Mouse (Mus musculus): ENCODE data around the gene Spdya. TPM values are rescaled to one million over a fixed set of nuclear protein-coding genes. Genes with fewer than 3 reads are reported as not detected.
A peak's percentile ranks its signal among the peaks of the same experiment; 100 is the strongest.
"Not testable (repeated sequence)": the region's sequence is repeated elsewhere in the genome, so short reads cannot be mapped to it uniquely, and the experiment has no call there.

The Spdya gene
- polyA plus RNA-seq, 1 experiment from 2014 or later: 0.16 TPM

- no peaks in the 10 kb centered on the region for H3K36me3 ChIP-seq (ENCODE audit: inconsistent target)
- H3K79me2 ChIP-seq (ENCODE audit: inconsistent target): peaks cover 40% of the 10 kb centered on the region
- H3K27ac ChIP-seq: peak overlapping the region; percentile 73
- peak overlapping the region; percentile 83 for H3K4me3 ChIP-seq (ENCODE audit: inconsistent target)
- 7% methylated on average over 42 of the region's 42 CpGs for WGBS (ENCODE audit: missing documents)
These were observed 47.0 kb downstream of the Spdya start for GRCm38 (mm10) chr17:71598659-71599554.

- no peaks in the 10 kb centered on the region for H3K36me3 ChIP-seq (ENCODE audit: inconsistent target)
- WGBS (ENCODE audit: missing documents): 4% methylated on average over 39 of the region's 40 CpGs
- H3K4me3 ChIP-seq (ENCODE audit: inconsistent target): peak within 1 kb of the TSS; percentile 79
- peaks cover 43% of the 10 kb centered on the region for H3K79me2 ChIP-seq (ENCODE audit: inconsistent target)
- peak within 1 kb of the TSS; percentile 49 for H3K27ac ChIP-seq
These were observed 63.9 kb downstream of the Spdya start, which contains the start of gene Wdr43 for GRCm38 (mm10) chr17:71615638-71616318. Gene Wdr43 (plus strand): TSS chr17:71615895.

GRCm38 (mm10) chr17:71616319-71617032 is 64.6 kb downstream of the Spdya start:
- peaks cover 50% of the 10 kb centered on the region for H3K79me2 ChIP-seq (ENCODE audit: inconsistent target)
- H3K4me3 ChIP-seq (ENCODE audit: inconsistent target): peak overlapping the region; percentile 79
- WGBS (ENCODE audit: missing documents): under 1% methylated on average over 68 of the region's 73 CpGs
- H3K36me3 ChIP-seq (ENCODE audit: inconsistent target): no peaks in the 10 kb centered on the region
- H3K27ac ChIP-seq: peak overlapping the region; percentile 8; the same call in 1 of the 2 replicates

GRCm38 (mm10) chr17:71617033-71617362 is 65.1 kb downstream of the Spdya start:
- peak overlapping the region; percentile 8; the same call in 1 of the 2 replicates for H3K27ac ChIP-seq
- H3K79me2 ChIP-seq (ENCODE audit: inconsistent target): peaks cover 55% of the 10 kb centered on the region
- WGBS (ENCODE audit: missing documents): 1% methylated on average over 9 of the region's 10 CpGs
- H3K36me3 ChIP-seq (ENCODE audit: inconsistent target): no peaks in the 10 kb centered on the region
- H3K4me3 ChIP-seq (ENCODE audit: inconsistent target): peak overlapping the region; percentile 79

DNA sequence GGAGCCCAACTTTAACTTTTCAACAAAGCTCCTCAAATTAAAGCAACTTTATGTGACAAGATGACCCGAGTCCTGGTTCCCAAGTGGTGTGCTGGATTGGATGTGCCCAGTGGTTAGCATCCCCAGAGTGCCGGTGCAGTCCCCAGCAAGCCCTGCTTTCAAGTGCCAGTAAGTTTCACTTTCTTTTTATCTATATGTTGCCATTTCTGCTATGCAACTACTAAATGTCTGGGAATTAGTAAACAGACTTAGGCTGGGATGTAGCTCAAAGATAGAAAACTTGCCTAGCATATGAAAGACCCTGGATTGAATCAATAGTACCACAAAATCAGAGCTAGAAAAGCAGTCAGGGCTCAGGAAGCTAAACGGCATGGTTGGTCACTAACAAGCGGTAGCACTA is 66.1 kb downstream of the Spdya start:
- no peaks in the 10 kb centered on the region for H3K36me3 ChIP-seq (ENCODE audit: inconsistent target)
- 33% methylated on average over 4 of the region's 4 CpGs for WGBS (ENCODE audit: missing documents)
- H3K79me2 ChIP-seq (ENCODE audit: inconsistent target): peaks cover 65% of the 10 kb centered on the region
- H3K27ac ChIP-seq: peak overlapping the region; percentile 8; the same call in 1 of the 2 replicates
- peak overlapping the region; percentile 79 for H3K4me3 ChIP-seq (ENCODE audit: inconsistent target)

- Histone ChIP-seq H3K27ac (no peak overlapping the region), H3K79me2 (ENCODE audit: inconsistent target) (peaks cover 41% of the 10 kb centered on the region), H3K36me3 (ENCODE audit: inconsistent target) (peaks cover 74% of the 10 kb centered on the region), H3K4me3 (ENCODE audit: inconsistent target) (no peak overlapping the region)
- WGBS (ENCODE audit: missing documents): 94% methylated on average over 10 of the region's 10 CpGs
These were observed 79.9 kb downstream of the Spdya start for GRCm38 (mm10) chr17:71631806-71632205.

- H3K36me3 ChIP-seq (ENCODE audit: inconsistent target): peaks cover 77% of the 10 kb centered on the region
- no peak overlapping the region for H3K4me3 ChIP-seq (ENCODE audit: inconsistent target)
- no peak overlapping the region for H3K27ac ChIP-seq
- WGBS (ENCODE audit: missing documents): 96% methylated on average over 8 of the region's 8 CpGs
- H3K79me2 ChIP-seq (ENCODE audit: inconsistent target): peaks cover 25% of the 10 kb centered on the region
These were observed 81.5 kb downstream of the Spdya start for GRCm38 (mm10) chr17:71633350-71633749.

DNA sequence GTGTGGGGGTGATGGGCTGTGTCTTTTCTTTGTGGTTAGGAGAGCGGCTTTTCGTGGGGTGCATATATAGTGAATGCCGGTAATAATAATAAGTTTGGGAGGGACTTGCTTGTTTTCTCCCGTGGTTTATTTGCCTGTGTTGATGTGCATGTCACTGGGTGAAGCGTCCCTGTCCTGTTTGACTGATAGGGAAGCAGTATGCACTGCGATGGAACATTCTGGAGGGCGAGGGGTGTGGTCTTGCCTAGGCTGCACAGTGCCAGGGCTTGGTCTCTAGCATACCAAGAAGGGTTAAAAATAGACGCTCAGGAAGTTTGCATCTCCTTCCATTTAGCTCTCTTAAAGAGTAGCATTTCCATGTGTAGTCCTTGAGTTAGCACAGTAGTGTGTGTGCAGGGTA is 84.9 kb downstream of the Spdya start:
- Histone ChIP-seq H3K27ac (no peak overlapping the region), H3K4me3 (ENCODE audit: inconsistent target) (no peak overlapping the region), H3K36me3 (ENCODE audit: inconsistent target) (peaks cover 90% of the 10 kb centered on the region), H3K79me2 (ENCODE audit: inconsistent target) (no peaks in the 10 kb centered on the region; the same call in 1 of the 2 replicates)
- WGBS (ENCODE audit: missing documents): 93% methylated on average over 8 of the region's 8 CpGs

- H3K4me3 ChIP-seq (ENCODE audit: inconsistent target): no peak overlapping the region
- 82% methylated on average over 4 of the region's 4 CpGs for WGBS (ENCODE audit: missing documents)
- H3K79me2 ChIP-seq (ENCODE audit: inconsistent target): no peaks in the 10 kb centered on the region; the same call in 1 of the 2 replicates
- H3K36me3 ChIP-seq (ENCODE audit: inconsistent target): peaks cover 91% of the 10 kb centered on the region
- H3K27ac ChIP-seq: no peak overlapping the region
These were observed 85.9 kb downstream of the Spdya start for GRCm38 (mm10) chr17:71637750-71638265.

DNA sequence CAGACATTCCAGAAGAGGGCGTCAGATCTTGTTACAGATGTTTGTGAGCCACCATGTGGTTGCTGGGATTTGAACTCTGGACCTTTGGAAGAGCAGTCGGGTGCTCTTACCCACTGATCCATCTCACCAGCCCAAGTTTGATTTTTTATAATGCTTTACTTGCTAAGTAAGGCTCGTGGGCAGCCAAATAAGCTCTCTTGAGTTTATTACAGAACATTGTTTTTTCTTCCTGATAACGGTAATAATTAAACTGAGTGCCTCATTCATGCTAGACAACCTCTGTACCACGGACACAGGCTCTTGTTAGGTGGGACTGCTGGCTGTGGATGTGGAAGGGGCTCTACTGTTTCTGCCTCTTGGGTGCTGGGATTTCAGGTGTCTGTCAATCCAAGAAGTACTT is 87.2 kb downstream of the Spdya start:
- peaks cover 89% of the 10 kb centered on the region for H3K36me3 ChIP-seq (ENCODE audit: inconsistent target)

More for the DNA sequence above, 87.2 kb downstream of the Spdya start:
- not testable (repeated sequence) for H3K79me2 ChIP-seq (ENCODE audit: inconsistent target); H3K4me3 ChIP-seq (ENCODE audit: inconsistent target); H3K27ac ChIP-seq
- WGBS (ENCODE audit: missing documents): 92% methylated on average over 4 of the region's 5 CpGs

Other genes with a start within 250 kb of the Spdya start
- gene Emilin2, start 240.1 kb upstream of the Spdya start, polyA plus RNA-seq (2018): 41.3 to 106 TPM (median 76.2 TPM) in 3 replicates
- gene Gm4707, start 92.1 kb upstream of the Spdya start, polyA plus RNA-seq (2018): 0.13 TPM in 1 of 3 replicates, not detected in the others
- gene Smchd1, start 76.7 kb upstream of the Spdya start, polyA plus RNA-seq (2018): 34.4 to 51.6 TPM (median 38.1 TPM) in 3 replicates
- gene Ndc80, start 25.2 kb upstream of the Spdya start, polyA plus RNA-seq (2018): 2.0 to 12.0 TPM (median 10.6 TPM) in 3 replicates
- 27.6 to 77.2 TPM (median 53.6 TPM) in 3 replicates for gene Wdr43, start 63.8 kb downstream of the Spdya start, polyA plus RNA-seq (2018)
- not detected in 3 replicates for gene Togaram2, start 121.2 kb downstream of the Spdya start, polyA plus RNA-seq (2018)
- gene Pcare, start 200.8 kb downstream of the Spdya start, polyA plus RNA-seq (2018): not detected in 3 replicates
- not detected in 3 replicates for gene Clip4, start 216.4 kb downstream of the Spdya start, polyA plus RNA-seq (2018)